Comparison of ENCODE assay signal across 9 mouse cellular contexts in the genomic region with DNA sequence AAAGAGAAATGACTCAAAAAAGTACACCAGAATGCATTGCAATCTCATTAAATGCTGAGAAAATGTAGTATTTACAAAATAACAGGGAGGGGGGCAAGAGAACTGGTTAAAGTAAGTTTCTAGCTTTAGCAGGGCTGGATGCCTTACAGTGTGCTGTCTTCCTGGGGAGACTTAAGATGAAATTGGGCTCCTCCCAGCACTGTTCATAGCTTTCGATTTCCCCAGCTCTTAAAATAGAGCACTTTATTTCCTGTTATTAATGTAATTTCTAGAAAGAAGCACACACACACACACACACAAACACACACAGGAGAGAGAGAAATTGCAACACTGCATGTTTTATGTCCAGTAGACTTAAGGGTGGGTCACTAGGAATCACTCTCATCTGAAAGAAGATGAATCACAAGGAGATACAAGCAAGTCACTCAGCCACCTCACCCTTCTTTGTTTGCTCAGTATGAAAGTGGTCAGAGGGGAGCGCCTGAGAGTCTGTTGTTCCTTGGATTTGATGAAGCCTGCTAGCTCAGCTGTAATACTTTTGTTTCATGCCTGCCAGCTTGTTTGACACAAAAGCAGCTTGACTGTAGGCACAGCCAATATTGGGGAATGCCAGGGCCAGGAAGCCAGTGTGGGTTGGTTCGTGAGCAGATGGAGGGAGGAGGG. TPM values are rescaled to one million over a fixed set of nuclear protein-coding genes. Genes with fewer than 3 reads are reported as not detected.
DNase-seq lines count a peak whose midpoint lies in the region; ATAC-seq and TF ChIP-seq lines count a peak whose summit lies in the region.
"Not testable (repeated sequence)": the region's sequence is repeated elsewhere in the genome, so short reads cannot be mapped to it uniquely, and the experiment has no call there.
"Had no signal": no experiment of that assay in that cellular context is flagged by ENCODE, and none has a peak within 500 bp of the region (broad histone marks: within the 10 kb centered on the region; RNA-seq: fewer than 3 reads in every experiment).

No protein-coding gene starts in this region.

- not testable (repeated sequence) for TF ChIP-seq POLR2A in CH12.LX (IDR thresholded peaks at IDR 0.05; ENCODE audit: low read depth, low read length)

- TF ChIP-seq CTCF in CH12.LX (conservative IDR thresholded peaks at IDR 0.05 in 1 of 2, IDR thresholded peaks at IDR 0.05 in 1 of 2; ENCODE audit: low read depth in 2 of 2, low read length in 2 of 2) = not testable (repeated sequence)

- H3K79me2 ChIP-seq in CH12.LX (replicated peaks; ENCODE audit: control insufficient read depth, extremely low read depth, insufficient read depth, poor library complexity, severe bottlenecking) = not testable (repeated sequence)

- H3K27ac ChIP-seq in CH12.LX (ENCODE audit: insufficient read depth, low read depth) = peak overlapping the region; percentile 68; the same call in 1 of the 2 replicates
- not testable (repeated sequence) for H3K27ac ChIP-seq in hindbrain, embryonic 15.5 days (replicated peaks)

- DNase-seq in CH12.LX (ENCODE audit: extremely low read depth) = peak; percentile 21
- DNase-seq in layer of hippocampus, adult 18-20 months (ENCODE audit: low spot score in 2 of 2) = peak; percentile 76 to 84
- DNase-seq in lung, postnatal 14 days = peak; percentile 1
- DNase-seq in thymus, postnatal 4 days = peak; percentile 24

- dilution Hi-C loops in CH12.LX (cut with MboI; ENCODE audit: extremely low pct_ligation_motif_present, extremely low pct_unique_long_range_greater_than_20kb, low sequenced_read_pairs) = not testable (repeated sequence)

- H3K9me3 ChIP-seq in CH12.LX (replicated peaks; ENCODE audit: low read length); hindbrain, embryonic 15.5 days: not testable (repeated sequence)

- H3K36me3 ChIP-seq in CH12.LX (replicated peaks in 1 of 2; ENCODE audit: control insufficient read depth in 1 of 2, insufficient read depth in 1 of 2, low read length in 1 of 2); hindbrain, embryonic 15.5 days: not testable (repeated sequence)

- H3K4me2 ChIP-seq in CH12.LX (ENCODE audit: insufficient read depth, low read depth, poor library complexity, severe bottlenecking) = peak overlapping the region; percentile 88
- H3K4me2 ChIP-seq in hindbrain, embryonic 15.5 days = not testable (repeated sequence)

- peak; percentile 76 for ATAC-seq in cerebellum, adult (ENCODE audit: insufficient number of reproducible peaks, low FRiP score, low TSS enrichment)
- ATAC-seq in frontal cortex, adult (ENCODE audit: low TSS enrichment) = peak; percentile 27; the same call in 1 of the 2 replicates
- peak; percentile 68; the same call in 1 of the 2 replicates for ATAC-seq in hindbrain, embryonic 15.5 days (ENCODE audit: low FRiP score, low read depth)
- peak; percentile 37; the same call in 1 of the 2 replicates for ATAC-seq in neutrophil, adult 5-6 weeks (ENCODE audit: extremely low read depth, insufficient number of reproducible peaks, low FRiP score, poor library complexity, severe bottlenecking)

- in situ Hi-C loops in CH12.LX (cut with MboI; ENCODE audit: low pct_ligation_motif_present, low pct_unique_long_range_greater_than_20kb, low sequenced_read_pairs) = not testable (repeated sequence)

- H3K27me3 ChIP-seq in CH12.LX (replicated peaks); hindbrain, embryonic 15.5 days: not testable (repeated sequence)

- WGBS in hindbrain, embryonic 15.5 days = 63% methylated on average over 3 of the region's 3 CpGs

- peak overlapping the region in 2 of 3 experiments; percentile 20 to 75 for H3K4me3 ChIP-seq in CH12.LX (replicated peaks in 1 of 3; ENCODE audit: low read depth in 2 of 3, low read length in 2 of 3, poor library complexity in 1 of 3)
- not testable (repeated sequence) for H3K4me3 ChIP-seq in hindbrain, embryonic 15.5 days

- not testable (repeated sequence) for TF ChIP-seq EP300 in CH12.LX (IDR thresholded peaks at IDR 0.05; ENCODE audit: low read length)

- not testable (repeated sequence) for TF ChIP-seq RAD21 in CH12.LX (IDR thresholded peaks at IDR 0.05; ENCODE audit: low read depth, low read length)

- peak overlapping the region; percentile 94 for H3K9ac ChIP-seq in CH12.LX (ENCODE audit: insufficient read depth, low read depth)
- not testable (repeated sequence) for H3K9ac ChIP-seq in hindbrain, embryonic 15.5 days

- H3K4me1 ChIP-seq in CH12.LX (ENCODE audit: control insufficient read depth in 1 of 2, insufficient read depth in 2 of 2) = peaks cover 0 to 11% of the 10 kb centered on the region in 2 experiments; a peak in 1 of 4 replicates
- H3K4me1 ChIP-seq in hindbrain, embryonic 15.5 days (replicated peaks) = not testable (repeated sequence)

TF ChIP-seq in CH12.LX, 34 proteins besides CTCF, POLR2A, EP300 and RAD21:
- 0 out of 2 replicates have a peak, but pooled peaks have one; percentile 27 for TF ChIP-seq TBP (conservative IDR thresholded peaks at IDR 0.05; ENCODE audit: low read depth, low read length)
- TF ChIP-seq ETS1 (conservative IDR thresholded peaks at IDR 0.05; ENCODE audit: low read depth, low read length) = 0 out of 2 replicates have a peak, but pooled peaks have one; percentile 11

RNA-seq across cellular contexts. Expression of a gene that starts 32.7 kb away (rescaled TPM):
- total RNA-seq in CH12.LX (2012; rRNA removed) (57.8 and 89.1 TPM in 2 replicates), CH12.LX (2014; rRNA removed) (114 and 130 TPM in 2 replicates)
- polyA plus RNA-seq in CH12.LX (2012; ENCODE audit: insufficient read length, low read depth) = 66.6 and 67.9 TPM in 2 replicates
- polyA plus RNA-seq in hindbrain, embryonic 15.5 days (2015; fragmentation: Nextera tagmentation; extraction: Ambion mirVana) = 0.45 and 2.0 TPM in 2 replicates
- total RNA-seq in layer of hippocampus, adult 18-20 months (2021) = not detected
- total RNA-seq in neutrophil, adult 5-6 weeks (2017) = 14.8 and 16.9 TPM in 2 replicates
- total RNA-seq: MEL had no signal

Comparison
In these comparisons a context has a peak if more than half of its experiments do, and no peak if none do; other contexts are left out.
1. DNase-seq: peak in every context shown above with its lines; median percentile 80 in layer of hippocampus, adult 18-20 months; 24 in thymus, postnatal 4 days; 21 in CH12.LX; 1 in lung, postnatal 14 days.
2. RNA of a gene that starts 32.7 kb away (total RNA-seq): 57.8 to 130 TPM in CH12.LX and 14.8 to 16.9 TPM in neutrophil, adult 5-6 weeks; not detected in layer of hippocampus, adult 18-20 months; every median in the first group is over 10 times any median in the second.
3. Peak in every context shown above with its lines, with median percentiles within 50 percentile points of each other: ATAC-seq.